Mouse (Mus musculus): ENCODE measurements around the gene Nwd1. TPM values are rescaled to one million over a fixed set of nuclear protein-coding genes. Genes with fewer than 3 reads are reported as not detected.
A peak's percentile ranks its signal among the peaks of the same experiment; 100 is the strongest.

Gene Nwd1
- polyA plus RNA-seq, 1 experiment = 0.05 TPM

GRCm38 (mm10) chr8:72712569-72712968, 66.1 kb downstream of the Nwd1 start:
- H3K79me2 ChIP-seq (ENCODE audit: control insufficient read depth, insufficient read depth) = no peaks in the 10 kb centered on the region
- TF ChIP-seq MYOG (IDR thresholded peaks at IDR 0.05; ENCODE audit: control insufficient read depth, extremely low read depth, insufficient read length) (no peak), CEBPB (IDR thresholded peaks at IDR 0.05; ENCODE audit: low read depth) (no peak), FOSL1 (IDR thresholded peaks at IDR 0.05; ENCODE audit: insufficient read depth, low read length, poor library complexity, severe bottlenecking) (no peak), CTCF (IDR thresholded peaks at IDR 0.05; ENCODE audit: control insufficient read depth, insufficient read depth, insufficient read length) (no peak), MAX (IDR thresholded peaks at IDR 0.05) (no peak), USF1 (IDR thresholded peaks at IDR 0.05; ENCODE audit: low read depth) (no peak), MYOD1 (IDR thresholded peaks at IDR 0.05; ENCODE audit: control insufficient read depth, insufficient read length, low read depth) (no peak)
- no peaks in the 10 kb centered on the region for H3K36me3 ChIP-seq (ENCODE audit: control insufficient read depth, insufficient read depth)
- H3K79me3 ChIP-seq (ENCODE audit: low read depth) = no peaks in the 10 kb centered on the region
- peaks cover 15% of the 10 kb centered on the region for H3K27me3 ChIP-seq (ENCODE audit: control insufficient read depth, insufficient read depth, insufficient read length)
- H3K4me3 ChIP-seq (ENCODE audit: insufficient read depth, poor library complexity, severe bottlenecking) = no peak overlapping the region
- no peak overlapping the region for H3ac ChIP-seq (ENCODE audit: control insufficient read depth, insufficient read length, low read depth)

- H3K79me3 ChIP-seq (ENCODE audit: low read depth) = no peaks in the 10 kb centered on the region
- H3K4me3 ChIP-seq (ENCODE audit: insufficient read depth, poor library complexity, severe bottlenecking) = no peak overlapping the region
- H3ac ChIP-seq (ENCODE audit: control insufficient read depth, insufficient read length, low read depth) = no peak overlapping the region
- H3K36me3 ChIP-seq (ENCODE audit: control insufficient read depth, insufficient read depth) = no peaks in the 10 kb centered on the region
- TF ChIP-seq CEBPB (IDR thresholded peaks at IDR 0.05; ENCODE audit: low read depth) (no peak), MYOG (IDR thresholded peaks at IDR 0.05; ENCODE audit: control insufficient read depth, extremely low read depth, insufficient read length) (no peak), MYOD1 (IDR thresholded peaks at IDR 0.05; ENCODE audit: control insufficient read depth, insufficient read length, low read depth) (no peak), USF1 (IDR thresholded peaks at IDR 0.05; ENCODE audit: low read depth) (no peak), FOSL1 (IDR thresholded peaks at IDR 0.05; ENCODE audit: insufficient read depth, low read length, poor library complexity, severe bottlenecking) (no peak)
- peaks cover 11% of the 10 kb centered on the region for H3K27me3 ChIP-seq (ENCODE audit: control insufficient read depth, insufficient read depth, insufficient read length)
- no peaks in the 10 kb centered on the region for H3K79me2 ChIP-seq (ENCODE audit: control insufficient read depth, insufficient read depth)
Observed at GRCm38 (mm10) chr8:72716594-72716993, 70.1 kb downstream of the Nwd1 start.

- Histone ChIP-seq H3K79me2 (ENCODE audit: control insufficient read depth, insufficient read depth) (peaks cover 15% of the 10 kb centered on the region), H3K4me3 (ENCODE audit: insufficient read depth, poor library complexity, severe bottlenecking) (no peak overlapping the region), H3ac (ENCODE audit: control insufficient read depth, insufficient read length, low read depth) (no peak overlapping the region), H3K79me3 (ENCODE audit: low read depth) (peaks cover 5% of the 10 kb centered on the region), H3K27me3 (ENCODE audit: control insufficient read depth, insufficient read depth, insufficient read length) (no peaks in the 10 kb centered on the region), H3K36me3 (ENCODE audit: control insufficient read depth, insufficient read depth) (peaks cover 7% of the 10 kb centered on the region)
- TF ChIP-seq MAX (IDR thresholded peaks at IDR 0.05) (no peak), USF1 (IDR thresholded peaks at IDR 0.05; ENCODE audit: low read depth) (no peak), CEBPB (IDR thresholded peaks at IDR 0.05; ENCODE audit: low read depth) (no peak), MYOD1 (IDR thresholded peaks at IDR 0.05; ENCODE audit: control insufficient read depth, insufficient read length, low read depth) (no peak), FOSL1 (IDR thresholded peaks at IDR 0.05; ENCODE audit: insufficient read depth, low read length, poor library complexity, severe bottlenecking) (no peak), MYOG (IDR thresholded peaks at IDR 0.05; ENCODE audit: control insufficient read depth, extremely low read depth, insufficient read length) (no peak), CTCF (IDR thresholded peaks at IDR 0.05; ENCODE audit: control insufficient read depth, insufficient read depth, insufficient read length) (no peak)
Observed at GRCm38 (mm10) chr8:72720541-72720940, 74.0 kb downstream of the Nwd1 start.

GRCm38 (mm10) chr8:72722769-72723650, 76.5 kb downstream of the Nwd1 start, which contains the start of gene Sin3b:
Gene Sin3b, plus strand, starts transcription at chr8:72723285.
- Histone ChIP-seq H3K79me2 (ENCODE audit: control insufficient read depth, insufficient read depth) (peaks cover 15% of the 10 kb centered on the region), H3K79me3 (ENCODE audit: low read depth) (peaks cover 7% of the 10 kb centered on the region), H3K4me3 (ENCODE audit: insufficient read depth, poor library complexity, severe bottlenecking) (peak within 1 kb of the TSS; percentile 99), H3K27me3 (ENCODE audit: control insufficient read depth, insufficient read depth, insufficient read length) (no peaks in the 10 kb centered on the region), H3ac (ENCODE audit: control insufficient read depth, insufficient read length, low read depth) (peak within 1 kb of the TSS; percentile 94), H3K36me3 (ENCODE audit: control insufficient read depth, insufficient read depth) (peaks cover 30% of the 10 kb centered on the region)
- TF ChIP-seq MAX (IDR thresholded peaks at IDR 0.05) = peak; percentile 43
- TF ChIP-seq FOSL1 (IDR thresholded peaks at IDR 0.05; ENCODE audit: insufficient read depth, low read length, poor library complexity, severe bottlenecking) = no peak

- peaks cover 36% of the 10 kb centered on the region for H3K36me3 ChIP-seq (ENCODE audit: control insufficient read depth, insufficient read depth)
- H3K27me3 ChIP-seq (ENCODE audit: control insufficient read depth, insufficient read depth, insufficient read length) = no peaks in the 10 kb centered on the region
- no peak for TF ChIP-seq FOSL1 (IDR thresholded peaks at IDR 0.05; ENCODE audit: insufficient read depth, low read length, poor library complexity, severe bottlenecking)
- no peak for TF ChIP-seq MYOD1 (IDR thresholded peaks at IDR 0.05; ENCODE audit: control insufficient read depth, insufficient read length, low read depth)
- TF ChIP-seq CTCF (IDR thresholded peaks at IDR 0.05; ENCODE audit: control insufficient read depth, insufficient read depth, insufficient read length) = no peak
- TF ChIP-seq USF1 (IDR thresholded peaks at IDR 0.05; ENCODE audit: low read depth) = no peak
- no peak for TF ChIP-seq MAX (IDR thresholded peaks at IDR 0.05)
- no peak for TF ChIP-seq MYOG (IDR thresholded peaks at IDR 0.05; ENCODE audit: control insufficient read depth, extremely low read depth, insufficient read length)
- TF ChIP-seq CEBPB (IDR thresholded peaks at IDR 0.05; ENCODE audit: low read depth) = no peak
- peaks cover 15% of the 10 kb centered on the region for H3K79me2 ChIP-seq (ENCODE audit: control insufficient read depth, insufficient read depth)
- H3K4me3 ChIP-seq (ENCODE audit: insufficient read depth, poor library complexity, severe bottlenecking) = peak overlapping the region; percentile 99
- peak overlapping the region; percentile 94 for H3ac ChIP-seq (ENCODE audit: control insufficient read depth, insufficient read length, low read depth)
- peaks cover 10% of the 10 kb centered on the region for H3K79me3 ChIP-seq (ENCODE audit: low read depth)
Observed at GRCm38 (mm10) chr8:72723651-72724001, 77.1 kb downstream of the Nwd1 start.

Data from C2C12 (cell line).